Mouse (Mus musculus) ES-CJ7 (cell line): ENCODE data around the gene Ugcg.
A peak's percentile ranks its signal among the peaks of the same experiment; 100 is the strongest.

ENCODE experiments used
- DNase-seq: peaks from one replicate; pipeline ENCODE4 v3.0.0; 2011; ENCODE audit warnings: low read depth, low spot score

Gene Ugcg

DNA sequence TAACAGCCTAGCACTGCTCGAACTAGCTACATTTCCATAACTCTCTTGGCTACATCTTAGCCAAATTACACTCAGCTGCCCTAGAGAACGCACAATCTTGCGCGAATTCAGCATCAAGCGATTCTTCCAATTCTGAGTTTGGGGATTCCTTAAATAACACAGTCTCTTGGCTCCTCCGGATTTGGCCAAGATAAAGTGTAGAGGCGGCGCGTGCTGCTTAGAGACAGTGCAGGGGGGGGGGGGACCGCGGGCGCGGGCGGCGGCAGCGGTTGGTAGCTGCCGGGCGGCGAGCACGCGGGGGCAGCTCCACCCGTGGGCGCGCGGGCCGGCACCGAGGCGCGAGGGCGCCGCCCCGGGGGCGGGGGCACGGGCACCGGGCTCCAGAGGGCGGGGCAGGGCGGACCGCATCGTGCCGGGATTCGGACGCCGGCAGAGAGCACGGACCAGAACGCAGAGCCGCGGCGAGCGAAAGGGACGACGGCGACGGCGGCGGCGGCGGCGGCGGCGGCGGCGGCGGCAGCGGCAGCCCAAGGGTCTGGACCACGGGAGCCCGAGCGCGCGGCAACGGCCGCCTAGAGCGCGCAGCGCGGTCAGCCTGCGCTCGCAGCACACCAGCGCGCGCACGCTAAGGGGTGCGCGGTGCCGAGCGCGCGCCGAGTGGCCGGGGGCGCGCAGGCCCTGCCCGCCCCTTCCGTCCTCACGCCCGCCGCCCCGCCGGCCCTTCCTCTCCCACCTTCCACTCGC lies at the start of gene Ugcg:
TSS of gene Ugcg (plus strand) at position 456 of the 744 bp plus-strand sequence.
- DNase-seq = peak; percentile 49

DNA sequence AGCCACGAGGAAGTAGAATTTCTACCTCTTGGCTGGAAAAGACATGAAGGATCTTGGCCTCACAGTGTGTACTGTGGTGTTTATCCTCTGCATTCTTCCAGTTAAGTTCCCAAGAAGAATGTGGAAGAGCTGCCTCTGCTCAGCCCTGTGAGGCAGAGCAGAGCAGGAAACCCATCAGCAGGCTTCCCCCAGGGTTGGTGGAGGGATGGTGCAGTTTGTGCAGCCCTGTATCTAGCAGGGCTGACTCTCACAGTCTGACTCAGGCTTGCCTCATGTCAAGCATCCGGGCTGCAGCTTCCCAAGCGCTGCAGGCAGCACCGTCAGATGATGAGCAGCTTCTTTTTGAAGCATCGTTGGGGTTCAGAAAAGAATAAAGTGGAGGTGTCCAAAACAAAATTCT lies 40.0 kb upstream of the Ugcg start:
- DNase-seq = no peak

DNA sequence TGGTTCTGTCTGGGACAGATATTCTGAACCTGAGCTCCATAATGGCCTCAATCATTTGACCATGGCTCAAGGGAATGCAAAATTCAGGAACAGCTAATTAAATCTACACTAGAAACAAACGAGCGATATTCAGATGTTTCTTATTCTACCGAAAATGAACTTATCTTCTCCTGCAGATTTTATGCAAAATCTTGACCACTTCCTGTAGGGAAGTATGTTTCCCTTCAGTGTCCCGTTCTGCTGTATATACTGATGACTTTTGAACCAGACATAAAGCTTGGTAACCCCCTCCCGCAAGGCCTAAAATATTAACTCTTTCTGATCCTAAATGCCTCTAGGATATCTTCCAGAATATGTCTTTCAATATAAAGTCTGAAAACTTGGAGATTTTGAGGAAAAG lies 38.1 kb upstream of the Ugcg start:
- DNase-seq = no peak

DNA sequence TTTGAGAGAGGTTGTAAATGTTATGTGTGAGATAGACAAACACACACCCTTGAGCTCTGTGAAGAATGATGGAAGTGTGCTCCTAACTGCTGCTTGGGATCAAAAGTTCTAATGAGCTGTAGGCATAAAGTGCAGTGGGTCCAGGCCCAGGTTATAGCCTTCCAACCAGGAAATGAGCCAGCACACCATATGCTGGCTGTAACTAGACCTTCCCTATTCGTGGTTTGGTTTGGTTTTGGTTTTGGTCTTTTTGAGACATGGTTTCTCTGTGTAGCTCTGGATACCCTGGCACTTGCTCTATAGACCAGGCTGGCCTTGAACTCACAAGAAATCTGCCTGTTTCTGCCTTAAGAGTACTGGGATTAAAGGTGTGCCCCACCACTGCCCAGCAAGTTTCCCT lies 37.1 kb upstream of the Ugcg start:
- no peak for DNase-seq

DNA sequence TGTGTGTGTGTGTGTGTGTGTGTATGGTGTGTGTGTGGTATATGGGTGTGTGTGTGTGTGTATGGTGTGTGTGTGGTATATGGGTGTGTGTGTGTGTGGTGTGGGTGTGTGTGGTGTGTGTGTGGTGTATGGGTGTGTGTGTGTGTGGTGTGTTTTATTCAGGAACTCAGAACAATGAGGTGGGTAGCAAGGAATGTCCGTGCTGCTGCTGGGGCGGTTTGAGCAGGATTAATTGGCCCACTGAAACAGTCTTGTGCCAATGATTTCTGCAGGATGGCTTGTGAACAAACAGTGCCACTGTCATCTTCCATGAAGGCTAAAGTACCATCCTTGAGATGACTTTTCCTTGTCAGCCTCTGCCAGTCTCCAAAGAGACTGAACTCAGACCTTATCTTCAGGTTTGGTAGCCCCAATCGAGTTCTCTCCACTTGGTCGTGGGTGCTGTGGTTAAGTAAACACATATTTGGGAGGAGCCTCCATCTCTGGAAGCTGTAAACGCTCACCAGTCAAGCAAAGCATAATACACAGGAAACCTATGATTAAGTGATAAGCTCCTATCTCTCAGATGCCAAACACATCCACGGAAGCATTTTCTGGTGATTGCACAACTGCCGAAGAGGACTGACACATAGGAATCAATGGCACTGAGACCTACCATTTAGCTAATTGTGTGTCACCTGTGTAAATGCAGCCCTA lies 32.0 kb upstream of the Ugcg start:
- no peak for DNase-seq

DNA sequence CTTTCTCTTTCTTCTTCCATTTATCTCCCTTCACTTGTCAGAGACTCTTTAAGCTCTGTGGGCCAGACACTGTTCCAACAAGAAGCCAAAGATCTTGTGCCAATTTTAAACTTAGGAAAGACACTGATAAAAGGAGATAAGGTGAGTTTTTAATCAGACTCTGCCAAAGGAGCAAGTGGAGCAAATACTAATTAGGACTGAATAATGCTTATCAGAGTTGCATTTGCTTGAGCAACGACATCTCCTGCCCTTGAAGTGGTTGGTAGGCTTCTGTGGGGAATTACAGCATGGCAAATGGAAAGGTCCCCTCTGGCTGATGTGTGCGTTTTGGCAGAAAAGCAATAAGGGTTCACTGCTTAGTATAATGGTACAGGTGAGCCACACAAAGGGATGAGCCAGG lies 31.4 kb upstream of the Ugcg start:
- DNase-seq = no peak

DNA sequence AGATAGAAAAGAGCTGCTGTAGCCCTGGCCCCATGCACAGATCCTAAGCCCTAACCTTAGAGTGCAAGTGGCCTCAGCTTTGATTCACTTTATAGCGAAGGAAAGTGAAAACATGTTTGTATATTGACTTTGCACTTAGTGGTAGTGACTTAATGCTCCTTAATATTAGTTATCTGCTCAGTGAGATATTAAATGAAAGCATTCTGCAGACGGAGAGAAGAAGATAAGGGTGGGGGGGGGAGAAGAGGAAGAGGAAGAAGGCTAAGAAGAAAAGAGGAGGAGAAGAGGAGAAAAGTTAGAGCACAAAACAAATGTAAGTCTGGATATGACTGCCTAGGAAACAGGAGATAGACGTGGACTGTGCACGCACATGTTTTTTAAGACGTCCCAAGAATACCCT lies 28.8 kb upstream of the Ugcg start:
- no peak for DNase-seq

DNA sequence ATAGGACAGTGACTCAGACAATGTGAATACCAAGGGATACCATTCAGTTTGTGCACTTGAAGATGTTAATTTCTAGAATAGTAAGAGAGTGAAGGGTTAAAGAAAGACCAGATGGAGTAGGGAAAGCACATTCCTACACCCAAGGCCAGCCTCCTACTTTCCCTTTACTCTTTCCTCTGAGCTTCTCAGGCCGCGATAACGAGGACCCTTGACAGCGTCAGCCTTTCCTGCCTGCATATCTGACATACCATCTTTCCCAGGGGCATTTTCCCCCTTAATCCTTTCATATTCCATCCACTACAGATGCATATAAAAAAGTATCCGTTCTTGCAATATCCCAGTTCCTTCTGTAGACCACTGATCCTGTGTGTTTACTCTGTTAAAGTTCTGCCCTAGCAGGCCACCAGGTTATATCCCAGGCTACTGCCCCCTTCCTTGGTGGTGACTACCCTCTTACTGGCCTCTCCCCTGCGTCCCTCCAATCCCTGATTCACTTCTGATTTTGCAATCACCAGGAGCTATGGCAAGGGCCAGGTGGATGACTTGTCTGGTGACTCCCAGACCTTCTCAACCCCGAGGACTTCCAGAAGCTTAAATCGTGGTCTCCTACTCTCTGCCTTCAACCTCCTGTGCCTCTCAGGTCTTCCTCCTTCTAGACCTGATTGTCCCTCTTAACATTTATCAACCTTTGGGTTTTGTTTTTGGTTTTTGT lies 27.9 kb upstream of the Ugcg start:
- no peak for DNase-seq

DNA sequence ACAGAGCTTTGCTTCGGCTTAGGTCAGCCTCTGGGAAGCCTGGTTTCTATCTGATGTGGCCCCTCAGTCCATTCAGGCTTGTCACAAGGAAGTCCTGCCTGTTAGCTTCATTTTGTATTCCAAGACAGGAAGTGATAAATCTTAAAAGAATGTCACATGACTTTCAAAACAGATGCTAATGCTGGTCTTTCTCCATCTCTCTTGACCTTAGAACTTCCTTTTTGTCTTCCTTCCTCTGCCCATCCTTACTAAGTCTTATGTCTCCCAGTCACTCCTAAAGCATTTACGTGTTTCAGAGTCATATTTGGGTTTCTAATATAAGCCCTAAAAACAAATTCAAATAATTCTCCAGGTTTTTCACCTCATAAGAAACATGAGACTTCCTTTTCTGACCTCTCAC lies 25.0 kb upstream of the Ugcg start:
- no peak for DNase-seq

DNA sequence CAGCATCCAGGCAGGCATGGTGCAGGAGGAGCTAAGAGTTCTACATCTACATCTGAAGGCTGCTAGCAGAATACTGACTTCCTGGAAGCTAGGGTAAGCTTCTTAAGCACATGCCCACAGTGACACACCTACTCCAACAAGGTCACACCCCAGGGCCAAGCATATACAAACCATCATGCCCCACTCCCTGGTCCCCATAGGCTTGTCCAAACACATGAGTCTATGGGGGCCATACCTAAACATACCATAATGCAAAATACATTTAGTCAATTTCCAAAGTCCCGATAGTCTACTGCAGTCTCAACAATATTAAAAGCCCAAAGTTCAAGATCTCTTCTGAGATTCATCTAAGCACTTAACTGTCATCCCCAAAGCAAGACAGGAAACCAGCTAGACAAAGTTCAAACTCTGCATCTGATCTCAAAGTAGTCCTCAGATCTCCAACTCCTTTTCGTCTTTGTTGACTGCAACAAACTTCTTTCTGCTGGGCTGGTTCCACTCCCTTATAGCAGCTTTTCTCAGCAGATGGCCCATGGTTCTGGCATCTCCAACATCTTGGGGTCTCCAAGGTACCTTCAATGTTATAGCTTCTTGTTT lies 21.7 kb upstream of the Ugcg start:
- no peak for DNase-seq

DNA sequence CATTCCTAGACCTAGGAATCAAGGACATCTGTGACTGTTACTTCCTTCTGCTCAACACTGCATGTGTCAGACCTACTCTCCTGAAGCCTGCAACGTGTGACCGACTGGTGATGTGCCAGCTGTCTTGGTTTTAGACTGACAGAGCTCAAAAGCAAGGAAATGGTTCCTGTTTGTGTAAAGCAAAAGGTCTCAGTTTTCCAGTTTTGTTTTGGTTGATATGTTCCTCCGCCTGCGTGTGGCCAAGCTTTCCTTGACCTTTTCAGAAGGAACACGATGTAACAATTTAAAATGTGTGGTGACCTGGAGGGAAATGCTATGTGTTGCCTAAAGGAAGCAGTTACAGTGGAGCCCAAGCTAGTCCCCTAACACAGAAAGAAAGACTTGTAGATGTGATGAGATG lies 19.1 kb upstream of the Ugcg start:
- no peak for DNase-seq

DNA sequence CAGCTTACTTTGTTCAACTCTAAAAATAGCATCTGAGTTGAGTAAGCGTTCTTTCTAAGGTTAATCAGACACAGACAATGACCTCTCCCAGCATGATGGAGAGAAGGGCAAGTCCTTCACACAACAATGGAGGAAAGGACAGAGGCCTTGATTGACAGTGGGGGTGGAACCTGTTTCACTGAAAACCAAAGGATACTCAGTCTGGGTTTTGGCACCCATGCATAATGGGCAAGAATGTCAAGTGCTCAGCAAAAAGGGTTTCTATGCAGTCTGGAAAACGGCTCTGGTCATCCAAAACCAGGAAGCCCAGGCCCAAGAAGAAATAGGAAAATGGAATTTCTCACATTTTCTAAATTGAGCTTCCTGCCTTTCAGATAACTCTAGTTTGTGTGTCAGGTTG lies 16.4 kb upstream of the Ugcg start:
- peak; percentile 48 for DNase-seq

DNA sequence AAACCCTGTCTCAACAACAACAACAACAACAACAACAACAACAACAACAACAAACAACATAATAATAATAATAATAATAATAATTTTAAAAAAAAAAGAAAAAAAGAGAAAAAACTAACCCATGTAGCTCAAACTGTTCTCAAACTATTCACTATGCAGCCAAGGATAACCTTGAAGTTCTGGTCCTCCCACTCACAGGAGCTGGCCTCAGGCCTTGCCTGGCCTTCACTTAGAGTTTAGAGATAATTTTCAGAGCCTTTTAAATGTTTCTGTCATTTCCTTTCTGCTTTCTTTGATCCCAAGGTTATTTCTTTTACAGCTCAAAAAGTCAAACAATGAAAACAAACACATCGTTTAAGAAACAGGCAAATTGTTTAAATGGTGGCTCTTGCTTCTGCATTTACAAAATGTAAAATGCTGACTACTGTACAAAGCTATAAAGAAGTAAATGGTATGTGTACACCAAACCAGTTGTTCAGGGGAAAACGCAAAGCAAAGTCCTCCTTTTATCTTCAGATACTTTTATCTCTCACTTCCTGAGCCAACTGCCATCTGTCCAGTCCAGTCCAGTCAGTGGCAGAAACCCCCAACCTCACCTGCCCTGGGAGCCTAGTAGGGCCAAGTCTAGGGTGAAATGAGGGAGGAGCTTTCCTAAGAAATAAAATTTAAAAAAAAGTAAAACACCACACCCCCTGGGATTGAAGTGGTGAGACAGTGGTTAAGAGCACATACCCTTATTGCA lies 15.7 kb upstream of the Ugcg start:
- DNase-seq = no peak

DNA sequence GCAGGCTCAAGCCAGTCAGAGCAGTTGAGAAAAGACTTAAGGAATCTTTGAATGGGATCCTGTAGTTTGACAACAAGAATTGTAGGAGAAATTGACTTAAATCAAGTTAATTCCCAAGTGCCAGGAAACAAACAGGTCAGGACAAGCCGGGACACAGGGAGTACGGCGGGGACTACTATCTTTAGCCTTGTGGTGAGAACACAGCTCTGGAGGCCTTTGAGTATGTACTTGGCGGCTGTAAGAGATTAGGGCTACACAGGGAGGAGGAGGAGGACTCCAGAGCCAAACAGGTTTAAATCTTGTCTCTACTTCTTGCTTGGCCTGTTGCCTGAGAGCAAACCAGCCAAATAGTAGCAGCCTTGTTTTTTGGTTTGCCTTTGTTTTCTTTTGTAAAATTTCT lies 14.1 kb upstream of the Ugcg start:
- no peak for DNase-seq

DNA sequence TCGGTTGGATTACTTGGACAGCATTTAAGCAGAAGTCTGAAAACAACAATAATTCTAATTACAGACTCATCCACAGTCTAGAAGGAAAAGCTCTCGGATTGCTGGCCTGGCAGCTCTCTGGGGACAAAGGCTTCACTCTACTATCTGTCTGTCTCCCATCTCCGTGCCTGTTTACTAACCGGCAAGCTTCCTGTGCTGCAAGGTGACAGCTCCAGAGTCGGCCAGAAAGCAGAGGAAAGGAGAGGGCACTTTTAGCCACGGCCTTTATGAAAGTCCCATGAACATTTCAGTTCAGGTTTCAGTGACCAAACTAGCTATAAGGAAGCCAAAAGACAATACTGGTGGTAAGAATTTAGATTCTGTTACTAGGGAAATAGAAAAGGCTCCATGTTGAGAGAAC lies 13.1 kb upstream of the Ugcg start:
- DNase-seq = no peak

DNA sequence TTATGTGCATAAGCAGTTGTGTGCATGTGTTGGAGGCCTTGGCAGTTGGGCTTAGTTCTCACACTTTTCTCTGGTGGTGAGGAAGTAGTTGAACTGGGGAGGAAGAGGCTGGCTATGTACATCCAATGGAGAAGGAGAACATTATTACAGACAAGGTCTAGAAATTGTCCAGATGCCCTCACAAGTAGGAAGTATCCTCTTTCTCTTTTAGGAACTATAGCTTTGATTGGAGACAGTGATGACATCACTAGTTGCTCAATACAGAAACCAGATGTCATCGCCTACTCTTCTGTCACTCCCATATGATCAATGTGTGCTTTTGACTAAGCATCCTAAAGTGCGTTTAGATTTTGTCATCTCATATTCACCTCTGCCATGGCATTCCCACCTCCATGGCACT lies 11.5 kb upstream of the Ugcg start:
- DNase-seq = no peak

DNA sequence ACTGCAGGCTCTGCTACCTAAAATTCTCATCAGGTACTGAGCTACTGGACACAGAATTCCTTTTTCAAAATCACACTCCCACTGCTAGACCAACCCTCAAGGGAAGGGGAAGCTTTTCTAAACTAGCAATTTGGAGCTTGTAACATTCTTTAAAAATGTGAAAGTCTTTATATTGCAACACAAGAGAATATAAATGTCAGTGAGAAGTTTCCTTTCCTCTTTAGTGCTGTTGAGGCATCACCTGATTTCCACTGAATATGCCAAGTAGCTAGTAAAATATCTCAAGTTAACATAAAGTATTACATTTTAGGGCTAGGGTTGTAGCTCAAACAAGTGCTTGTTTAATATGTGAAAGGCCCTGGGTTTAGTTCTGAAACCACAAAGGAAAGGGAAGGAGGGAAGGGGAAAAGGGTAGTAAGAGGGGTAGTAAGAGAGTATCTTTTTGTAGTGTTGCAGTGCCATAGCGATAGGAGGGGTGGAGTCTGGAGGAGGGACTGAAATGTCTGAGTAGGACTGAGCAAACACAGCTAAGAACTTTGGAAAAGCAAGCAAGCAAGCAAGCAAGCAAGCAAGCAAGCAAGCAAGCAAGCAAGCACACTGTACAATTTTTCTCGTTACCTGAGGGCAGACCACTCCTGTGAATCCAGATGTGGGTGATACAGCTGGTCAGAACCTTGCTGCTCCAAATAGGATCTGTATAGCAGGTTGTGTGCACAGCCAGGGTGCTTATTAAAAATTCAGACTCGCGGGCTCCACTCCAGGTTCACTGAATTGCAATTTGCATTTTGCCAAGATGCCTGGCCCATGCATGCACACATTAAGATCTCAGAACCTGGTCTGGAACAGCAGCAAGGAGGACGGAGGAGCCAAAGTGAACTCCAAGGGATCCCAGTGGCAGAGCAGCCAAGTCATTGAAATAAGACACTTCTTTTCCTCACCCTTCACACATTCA lies 7.5 kb upstream of the Ugcg start:
- no peak for DNase-seq

DNA sequence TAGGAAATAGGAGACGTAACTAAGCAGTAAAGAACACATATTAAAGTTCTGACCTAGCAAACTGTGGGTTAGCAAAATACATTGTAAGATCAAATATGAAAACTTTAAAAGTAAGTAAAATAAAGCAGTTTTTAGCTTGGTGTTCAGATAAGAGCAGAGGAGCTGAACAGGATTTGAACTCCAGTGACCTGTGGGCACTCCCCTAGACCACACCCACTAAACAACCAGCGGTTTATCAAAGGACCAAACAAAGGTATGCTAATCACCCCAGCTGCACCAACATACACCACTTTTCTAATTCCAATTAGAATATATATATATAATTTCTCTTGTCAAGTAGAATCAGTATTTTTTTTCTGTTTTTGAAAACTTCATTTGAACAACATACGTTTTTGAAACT lies 3.4 kb upstream of the Ugcg start:
- peak; percentile 51 for DNase-seq

DNA sequence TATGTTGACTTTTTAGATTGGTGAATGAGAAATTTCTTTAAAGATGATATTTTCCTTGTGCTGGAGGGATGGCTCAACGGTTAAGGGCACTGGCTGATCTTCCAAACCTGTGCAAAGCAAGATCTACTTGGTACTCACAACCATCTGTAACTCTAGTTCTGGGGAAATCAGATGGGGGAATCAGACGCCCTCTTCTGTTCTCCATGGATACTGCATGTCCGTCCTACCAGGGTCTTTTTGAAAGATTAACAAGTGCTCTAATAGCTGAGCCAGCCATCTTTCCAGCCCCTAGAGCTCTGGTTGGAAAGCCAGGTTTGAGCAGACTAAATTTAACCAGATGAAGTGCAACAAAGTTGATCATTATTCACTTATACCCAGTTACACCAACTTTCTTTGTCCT lies 1.8 kb upstream of the Ugcg start:
- peak; percentile 84 for DNase-seq

DNA sequence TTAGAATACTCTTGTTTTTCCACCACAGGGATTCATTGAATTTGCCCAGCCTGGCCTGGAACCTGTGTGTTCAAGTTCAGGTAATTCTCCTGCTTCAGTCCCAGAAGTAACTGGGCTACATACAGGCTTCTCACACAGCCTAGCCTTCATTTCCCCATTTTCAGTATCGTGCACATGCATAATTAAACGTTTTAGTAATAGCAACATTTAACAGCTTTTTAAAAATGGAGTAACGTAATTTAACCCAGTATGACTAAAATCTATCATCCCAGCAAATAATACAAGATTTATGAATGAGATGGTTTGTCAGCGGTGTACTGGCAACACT lies 619 bp upstream of the Ugcg start:
- no peak for DNase-seq
